Comparison of ENCODE assay signal across 8 mouse cellular contexts in the genomic region with DNA sequence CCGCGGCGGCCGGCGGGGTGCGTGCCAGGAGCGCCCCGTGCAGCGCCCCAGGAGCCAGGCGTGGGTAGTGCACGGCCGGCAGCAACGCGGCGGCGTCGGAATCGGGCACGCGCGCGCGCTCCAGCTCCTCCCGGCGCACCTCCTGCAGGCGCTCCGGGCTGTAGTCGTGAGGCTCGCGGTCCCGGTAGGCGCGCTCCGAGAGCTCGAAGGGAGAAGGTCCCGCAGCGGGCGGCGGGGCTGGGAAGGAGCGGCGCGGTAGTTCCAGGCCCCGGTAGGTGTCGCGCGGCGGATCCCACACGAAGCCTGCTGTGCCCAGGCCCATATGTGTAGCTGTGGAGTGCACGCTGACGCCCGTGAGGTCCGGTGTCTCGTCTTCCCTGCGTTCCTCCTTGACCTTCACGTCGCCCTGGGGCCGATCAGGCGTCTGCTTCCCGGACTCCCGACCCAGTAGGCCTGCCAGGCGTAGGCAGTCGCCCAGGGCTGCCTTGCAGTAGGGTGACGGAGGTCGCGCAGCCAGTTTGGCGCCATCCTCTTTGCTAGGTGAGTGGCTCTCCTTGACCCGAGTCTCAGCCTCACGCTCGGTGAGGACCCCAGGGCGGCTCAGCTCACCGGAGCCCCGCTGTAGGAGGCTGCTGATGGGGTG. TPM values are rescaled to one million over a fixed set of nuclear protein-coding genes. Genes with fewer than 3 reads are reported as not detected.
DNase-seq lines count a peak whose midpoint lies in the region; ATAC-seq and TF ChIP-seq lines count a peak whose summit lies in the region.

No protein-coding gene starts in this region.

- peaks cover 13% of the 10 kb centered on the region for H3K4me1 ChIP-seq in hindbrain, embryonic 15.5 days (replicated peaks)

- DNase-seq in ZHBTc4 (ENCODE audit: low read depth, low spot score) = peak; percentile 91
- peak; percentile 51 to 58 for DNase-seq in cerebellum, postnatal 36 days
- peak; percentile 92 for DNase-seq in gastrocnemius, adult 2 months
- peak; percentile 77 to 82 for DNase-seq in left cerebral cortex, adult 2 months (ENCODE audit: extremely low spot score in 1 of 2, low spot score in 2 of 2)
- DNase-seq in lung, postnatal 4 days = peak; percentile 84 to 87
- DNase-seq in right cerebral cortex, adult 2 months (ENCODE audit: low spot score in 2 of 2) = peak; percentile 65 to 79
- DNase-seq in urinary bladder, postnatal 36 days (ENCODE audit: low spot score in 2 of 2) = peak; percentile 60 to 75

- H3K4me2 ChIP-seq in hindbrain, embryonic 15.5 days = peak overlapping the region; percentile 65

- peak; percentile 69 for TF ChIP-seq CTCF in gastrocnemius, adult 2 months (IDR thresholded peaks at IDR 0.05)
- TF ChIP-seq CTCF in left cerebral cortex, adult 2 months (IDR thresholded peaks at IDR 0.05) = peak; percentile 62

- H3K9ac ChIP-seq in hindbrain, embryonic 15.5 days = peak overlapping the region; percentile 44

- intact Hi-C loops in gastrocnemius, adult 2 months (cut with DNase I) = no loop called here
- intact Hi-C loops in left cerebral cortex, adult 2 months (cut with DNase I) = no loop called here

- H3K4me3 ChIP-seq in gastrocnemius, adult 2 months = peak overlapping the region; percentile 69
- peak overlapping the region; percentile 43 for H3K4me3 ChIP-seq in hindbrain, embryonic 15.5 days
- peak overlapping the region; percentile 44 for H3K4me3 ChIP-seq in left cerebral cortex, adult 2 months

- peaks cover 12% of the 10 kb centered on the region for H3K36me3 ChIP-seq in hindbrain, embryonic 15.5 days

- H3K27ac ChIP-seq in gastrocnemius, adult 2 months = peak overlapping the region; percentile 91
- H3K27ac ChIP-seq in hindbrain, embryonic 15.5 days (replicated peaks) = peak overlapping the region; percentile 28; the same call in 1 of the 2 replicates
- H3K27ac ChIP-seq in left cerebral cortex, adult 2 months = peak overlapping the region; percentile 29

- ATAC-seq in hindbrain, embryonic 15.5 days (ENCODE audit: low FRiP score, low read depth) = peak; percentile 79

- no peaks in the 10 kb centered on the region for H3K9me3 ChIP-seq in hindbrain, embryonic 15.5 days

- WGBS in hindbrain, embryonic 15.5 days = 3% methylated on average over 71 of the region's 72 CpGs

- no peaks in the 10 kb centered on the region for H3K27me3 ChIP-seq in hindbrain, embryonic 15.5 days

RNA-seq across cellular contexts. Expression of gene Lrcol1, which starts 18.8 kb away (rescaled TPM):
- not detected for total RNA-seq in gastrocnemius, adult 2 months (2021)
- polyA plus RNA-seq in hindbrain, embryonic 15.5 days (2015; fragmentation: Nextera tagmentation; extraction: Ambion mirVana) = not detected in 2 replicates
- total RNA-seq in left cerebral cortex, adult 2 months (2021) = not detected

RNA-seq across cellular contexts. Expression of gene P2rx2, which starts 20.3 kb away (rescaled TPM):
- not detected for total RNA-seq in gastrocnemius, adult 2 months (2021)
- 10.2 and 10.7 TPM in 2 replicates for polyA plus RNA-seq in hindbrain, embryonic 15.5 days (2015; fragmentation: Nextera tagmentation; extraction: Ambion mirVana)
- total RNA-seq in left cerebral cortex, adult 2 months (2021) = under 1 TPM in 1 of 2 experiments, not detected in 1; 0.26 TPM

Comparison
In these comparisons a context has a peak if more than half of its experiments do, and no peak if none do; other contexts are left out.
1. Peak in every context shown above with its lines: DNase-seq, ATAC-seq, H3K4me3 ChIP-seq and H3K27ac ChIP-seq.
2. H3K27ac ChIP-seq: peak in every context shown above with its lines; median percentile 91 in gastrocnemius, adult 2 months; 29 in left cerebral cortex, adult 2 months; 28 in hindbrain, embryonic 15.5 days.